Mouse (Mus musculus): ENCODE measurements around the gene Slc35b2. TPM values are rescaled to one million over a fixed set of nuclear protein-coding genes. Genes with fewer than 3 reads are reported as not detected.

Slc35b2 gene
- total and polyA plus RNA-seq, 2 experiments from 2014 or later: 83.8 to 87.0 TPM

- H3K9ac ChIP-seq: no peak overlapping the region
- 75% methylated on average over 7 of the region's 7 CpGs for WGBS
Measured at GRCm38 (mm10) chr17:45578843-45579242, 15.2 kb downstream of the Slc35b2 start.

GRCm38 (mm10) chr17:45579554-45579953 is 15.9 kb downstream of the Slc35b2 start:
- 89% methylated on average over 4 of the region's 4 CpGs for WGBS
- no peak for ATAC-seq

More at GRCm38 (mm10) chr17:45578843-45579242, 15.2 kb downstream of the Slc35b2 start:
- DNase-seq (no peak), ATAC-seq (no peak)
- Histone ChIP-seq H3K4me1 (ENCODE audit: insufficient read depth) (peaks cover 9% of the 10 kb centered on the region), H3K4me2 (ENCODE audit: low read depth) (no peak overlapping the region), H3K9me3 (ENCODE audit: low read length) (no peaks in the 10 kb centered on the region), H3K36me3 (ENCODE audit: insufficient read depth) (no peaks in the 10 kb centered on the region), H3K4me3 (ENCODE audit: low read depth, low read length) (no peak overlapping the region), H3K27me3 (ENCODE audit: insufficient read depth, low read length) (no peaks in the 10 kb centered on the region), H3K27ac (ENCODE audit: low read depth, low read length) (no peak overlapping the region)
- TF ChIP-seq CTCF (IDR thresholded peaks at IDR 0.05; ENCODE audit: low read depth): peak; percentile 64

GRCm38 (mm10) chr17:45580958-45581477 is 17.3 kb downstream of the Slc35b2 start:
- no peak for ATAC-seq
- H3K36me3 ChIP-seq (ENCODE audit: insufficient read depth): 0 out of 2 replicates have a peak, but pooled peaks cover 5% of the 10 kb centered on the region
- H3K9ac ChIP-seq: no peak overlapping the region; the same call in 1 of the 2 replicates
- H3K4me3 ChIP-seq (ENCODE audit: low read depth, low read length): no peak overlapping the region
- no peak for TF ChIP-seq CTCF (IDR thresholded peaks at IDR 0.05; ENCODE audit: low read depth)
- H3K4me2 ChIP-seq (ENCODE audit: low read depth): no peak overlapping the region
- WGBS: 46% methylated on average over 12 of the region's 12 CpGs
- H3K27me3 ChIP-seq (ENCODE audit: insufficient read depth, low read length): no peaks in the 10 kb centered on the region
- H3K9me3 ChIP-seq (ENCODE audit: low read length): no peaks in the 10 kb centered on the region
- DNase-seq: no peak
- H3K27ac ChIP-seq (ENCODE audit: low read depth, low read length): no peak overlapping the region
- H3K4me1 ChIP-seq (ENCODE audit: insufficient read depth): no peaks in the 10 kb centered on the region

More at GRCm38 (mm10) chr17:45579554-45579953, 15.9 kb downstream of the Slc35b2 start:
- H3K4me3 ChIP-seq (ENCODE audit: low read depth, low read length): no peak overlapping the region
- no peak overlapping the region for H3K9ac ChIP-seq
- TF ChIP-seq CTCF (IDR thresholded peaks at IDR 0.05; ENCODE audit: low read depth): no peak
- no peak for DNase-seq
- no peaks in the 10 kb centered on the region for H3K9me3 ChIP-seq (ENCODE audit: low read length)
- H3K4me1 ChIP-seq (ENCODE audit: insufficient read depth): peaks cover 5% of the 10 kb centered on the region
- H3K4me2 ChIP-seq (ENCODE audit: low read depth): no peak overlapping the region
- no peaks in the 10 kb centered on the region for H3K27me3 ChIP-seq (ENCODE audit: insufficient read depth, low read length)
- H3K27ac ChIP-seq (ENCODE audit: low read depth, low read length): no peak overlapping the region
- H3K36me3 ChIP-seq (ENCODE audit: insufficient read depth): no peaks in the 10 kb centered on the region

GRCm38 (mm10) chr17:45581567-45581983 is 17.9 kb downstream of the Slc35b2 start:
- Histone ChIP-seq H3K4me2 (ENCODE audit: low read depth) (no peak overlapping the region), H3K9me3 (ENCODE audit: low read length) (no peaks in the 10 kb centered on the region), H3K4me1 (ENCODE audit: insufficient read depth) (no peaks in the 10 kb centered on the region), H3K4me3 (ENCODE audit: low read depth, low read length) (no peak overlapping the region), H3K27ac (ENCODE audit: low read depth, low read length) (no peak overlapping the region), H3K9ac (no peak overlapping the region), H3K27me3 (ENCODE audit: insufficient read depth, low read length) (no peaks in the 10 kb centered on the region), H3K36me3 (ENCODE audit: insufficient read depth) (0 out of 2 replicates have a peak, but pooled peaks cover 5% of the 10 kb centered on the region)
- WGBS: 10% methylated on average over 2 of the region's 2 CpGs
- ATAC-seq (no peak), DNase-seq (peak; percentile 81)
- peak; percentile 85 for TF ChIP-seq CTCF (IDR thresholded peaks at IDR 0.05; ENCODE audit: low read depth)

GRCm38 (mm10) chr17:45582188-45582587 is 18.5 kb downstream of the Slc35b2 start:
- H3K9ac ChIP-seq: no peak overlapping the region
- no peaks in the 10 kb centered on the region for H3K9me3 ChIP-seq (ENCODE audit: low read length)
- ATAC-seq (no peak), DNase-seq (no peak)
- no peaks in the 10 kb centered on the region for H3K27me3 ChIP-seq (ENCODE audit: insufficient read depth, low read length)
- H3K4me2 ChIP-seq (ENCODE audit: low read depth): no peak overlapping the region
- H3K27ac ChIP-seq (ENCODE audit: low read depth, low read length): no peak overlapping the region
- TF ChIP-seq CTCF (IDR thresholded peaks at IDR 0.05; ENCODE audit: low read depth): no peak
- H3K4me1 ChIP-seq (ENCODE audit: insufficient read depth): no peaks in the 10 kb centered on the region
- H3K36me3 ChIP-seq (ENCODE audit: insufficient read depth): peaks cover 9% of the 10 kb centered on the region; the same call in 1 of the 2 replicates
- no peak overlapping the region for H3K4me3 ChIP-seq (ENCODE audit: low read depth, low read length)
- whole genome bisulfite sequencing: 97% methylated on average over 6 of the region's 6 CpGs

- no peak overlapping the region for H3K27ac ChIP-seq (ENCODE audit: low read depth, low read length)
- H3K4me3 ChIP-seq (ENCODE audit: low read depth, low read length): no peak overlapping the region
- no peaks in the 10 kb centered on the region for H3K27me3 ChIP-seq (ENCODE audit: insufficient read depth, low read length)
- no peaks in the 10 kb centered on the region for H3K4me1 ChIP-seq (ENCODE audit: insufficient read depth)
- WGBS: 79% methylated on average over 6 of the region's 6 CpGs
- H3K4me2 ChIP-seq (ENCODE audit: low read depth): no peak overlapping the region
- no peaks in the 10 kb centered on the region for H3K9me3 ChIP-seq (ENCODE audit: low read length)
- DNase-seq (no peak), ATAC-seq (no peak)
- TF ChIP-seq CTCF (IDR thresholded peaks at IDR 0.05; ENCODE audit: low read depth): peak; percentile 73
- peaks cover 9% of the 10 kb centered on the region; the same call in 1 of the 2 replicates for H3K36me3 ChIP-seq (ENCODE audit: insufficient read depth)
- no peak overlapping the region for H3K9ac ChIP-seq
Measured at GRCm38 (mm10) chr17:45582715-45583355, 19.2 kb downstream of the Slc35b2 start.
